Mouse (Mus musculus): ENCODE results near the gene Sec14l5. TPM values are rescaled to one million over a fixed set of nuclear protein-coding genes. Genes with fewer than 3 reads are reported as not detected.
A peak's percentile ranks its signal among the peaks of the same experiment; 100 is the strongest.

The Sec14l5 gene
- polyA plus RNA-seq, 1 experiment = 0.05 TPM

GRCm38 (mm10) chr16:5232982-5233381 lies 86.1 kb downstream of the Sec14l5 start:
- Histone ChIP-seq H3K36me3 (ENCODE audit: control insufficient read depth, insufficient read depth) (peaks cover 3% of the 10 kb centered on the region), H3K27me3 (ENCODE audit: control insufficient read depth, insufficient read depth, insufficient read length) (no peaks in the 10 kb centered on the region), H3K4me3 (peak overlapping the region; percentile 66), H3K79me2 (ENCODE audit: control insufficient read depth, insufficient read depth) (no peaks in the 10 kb centered on the region), H3ac (ENCODE audit: control insufficient read depth, insufficient read length) (peak overlapping the region; percentile 96), H3K4me2 (ENCODE audit: low read depth) (no peak overlapping the region)
- no peak for TF ChIP-seq TCF12 (IDR thresholded peaks at IDR 0.05; ENCODE audit: insufficient read depth, poor library complexity, severe bottlenecking)
- no peak for TF ChIP-seq POLR2A (IDR thresholded peaks at IDR 0.05; ENCODE audit: insufficient read length, low read depth)
- TF ChIP-seq TCF3 (IDR thresholded peaks at IDR 0.05; ENCODE audit: insufficient read length, low read depth) = no peak
- no peak for TF ChIP-seq CEBPB (IDR thresholded peaks at IDR 0.05; ENCODE audit: insufficient read depth, poor library complexity, severe bottlenecking)
- no peak for TF ChIP-seq MAX (IDR thresholded peaks at IDR 0.05; ENCODE audit: low read depth)
- no peak for TF ChIP-seq SRF (IDR thresholded peaks at IDR 0.05; ENCODE audit: control insufficient read depth, insufficient read length, low read depth)
- TF ChIP-seq MYOD1 (IDR thresholded peaks at IDR 0.05; ENCODE audit: control insufficient read depth in 1 of 3, insufficient read length in 2 of 3, low read depth in 2 of 3) = no peak
- no peak for TF ChIP-seq POLR2AphosphoS2 (IDR thresholded peaks at IDR 0.05; ENCODE audit: insufficient read length, low read depth)
- TF ChIP-seq USF1 (IDR thresholded peaks at IDR 0.05; ENCODE audit: low read depth) = no peak
- TF ChIP-seq REST (IDR thresholded peaks at IDR 0.05; ENCODE audit: insufficient read depth, insufficient read length) = no peak
- TF ChIP-seq E2F4 (IDR thresholded peaks at IDR 0.05; ENCODE audit: insufficient read depth) = no peak
- no peak for TF ChIP-seq MYOG (IDR thresholded peaks at IDR 0.05; ENCODE audit: control insufficient read depth in 1 of 3, insufficient read depth in 1 of 3, insufficient read length in 2 of 3, low read depth in 2 of 3)

DNA sequence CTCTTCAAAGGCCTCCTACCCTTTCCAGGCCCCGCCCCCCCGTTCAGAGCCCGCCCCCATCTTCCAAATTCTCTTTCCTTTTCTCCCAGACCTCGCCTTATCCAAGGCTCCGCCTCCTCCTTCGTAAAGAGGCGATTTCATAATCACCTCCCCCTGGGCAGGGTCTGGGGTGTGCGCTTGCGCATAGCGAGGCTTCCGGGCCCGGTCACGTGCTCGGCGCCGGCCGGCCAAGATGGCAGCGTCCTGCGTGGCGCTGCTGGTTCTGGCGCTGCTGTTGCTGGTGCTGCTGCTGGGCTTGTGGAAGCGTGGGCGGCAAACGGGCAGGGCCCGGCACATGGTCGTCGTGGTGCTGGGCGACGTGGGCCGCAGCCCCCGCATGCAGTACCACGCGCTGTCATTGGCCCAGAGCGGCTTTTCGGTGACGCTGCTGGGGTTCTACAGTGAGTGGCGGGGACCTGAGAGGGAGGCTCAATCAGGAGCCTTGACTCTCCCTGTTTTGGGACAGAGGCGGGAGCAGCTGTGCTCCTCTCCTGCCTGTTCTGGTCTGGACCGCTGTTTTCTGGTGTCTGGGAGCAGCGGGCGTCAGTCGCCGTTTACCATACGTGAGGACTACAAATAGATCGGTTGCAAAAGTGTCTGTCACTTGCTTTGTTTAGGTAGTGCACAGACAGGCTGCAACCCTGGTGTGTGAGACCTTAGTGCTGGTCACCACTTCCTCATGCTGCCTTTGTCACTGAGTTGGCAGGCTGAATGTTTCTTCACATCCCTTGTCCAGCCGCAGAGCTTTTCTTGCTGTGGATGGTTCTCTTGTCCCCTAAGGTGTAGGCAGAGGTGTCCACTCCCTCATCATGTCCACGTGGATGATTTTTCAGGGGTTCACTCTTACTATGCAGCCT lies 86.8 kb downstream of the Sec14l5 start, which contains the start of gene Alg1:
Alg1 (plus strand) TSS at position 204 of the 896 bp plus-strand sequence.
- peak within 1 kb of the TSS; percentile 66 for H3K4me3 ChIP-seq
- peaks cover 4% of the 10 kb centered on the region for H3K36me3 ChIP-seq (ENCODE audit: control insufficient read depth, insufficient read depth)
- peak; percentile 95 for TF ChIP-seq USF1 (IDR thresholded peaks at IDR 0.05; ENCODE audit: low read depth)
- TF ChIP-seq MYOD1 (IDR thresholded peaks at IDR 0.05; ENCODE audit: control insufficient read depth in 1 of 3, insufficient read length in 2 of 3, low read depth in 2 of 3) = peak in 1 of 3 experiments; percentile 40
- peak; percentile 99 for TF ChIP-seq POLR2AphosphoS2 (IDR thresholded peaks at IDR 0.05; ENCODE audit: insufficient read length, low read depth)
- peak; percentile 73 for TF ChIP-seq CEBPB (IDR thresholded peaks at IDR 0.05; ENCODE audit: insufficient read depth, poor library complexity, severe bottlenecking)
- no peak for TF ChIP-seq TCF3 (IDR thresholded peaks at IDR 0.05; ENCODE audit: insufficient read length, low read depth)
- peak; percentile 100 for TF ChIP-seq POLR2A (IDR thresholded peaks at IDR 0.05; ENCODE audit: insufficient read length, low read depth)
- no peak for TF ChIP-seq SRF (IDR thresholded peaks at IDR 0.05; ENCODE audit: control insufficient read depth, insufficient read length, low read depth)
- TF ChIP-seq TCF12 (IDR thresholded peaks at IDR 0.05; ENCODE audit: insufficient read depth, poor library complexity, severe bottlenecking) = no peak
- TF ChIP-seq MYOG (IDR thresholded peaks at IDR 0.05; ENCODE audit: control insufficient read depth in 1 of 3, insufficient read depth in 1 of 3, insufficient read length in 2 of 3, low read depth in 2 of 3) = peak in 1 of 3 experiments; percentile 23
- TF ChIP-seq MAX (IDR thresholded peaks at IDR 0.05; ENCODE audit: low read depth) = no peak
- no peak for TF ChIP-seq E2F4 (IDR thresholded peaks at IDR 0.05; ENCODE audit: insufficient read depth)
- peak; percentile 58 for TF ChIP-seq REST (IDR thresholded peaks at IDR 0.05; ENCODE audit: insufficient read depth, insufficient read length)
- H3K27me3 ChIP-seq (ENCODE audit: control insufficient read depth, insufficient read depth, insufficient read length) = no peaks in the 10 kb centered on the region
- H3K4me2 ChIP-seq (ENCODE audit: low read depth) = peak within 1 kb of the TSS; percentile 97
- H3ac ChIP-seq (ENCODE audit: control insufficient read depth, insufficient read length) = peak within 1 kb of the TSS; percentile 96
- no peaks in the 10 kb centered on the region for H3K79me2 ChIP-seq (ENCODE audit: control insufficient read depth, insufficient read depth)

Other genes with a start within 250 kb of the Sec14l5 start
- 46.1 TPM for gene Nudt16l1, start 208.3 kb upstream of the Sec14l5 start, polyA plus RNA-seq (2012; fragmentation: generic; extraction: Trizol)
- gene Anks3, start 182.9 kb upstream of the Sec14l5 start, polyA plus RNA-seq (2012; fragmentation: generic; extraction: Trizol) = 25.2 TPM
- gene Sept12, start 149.3 kb upstream of the Sec14l5 start, polyA plus RNA-seq (2012; fragmentation: generic; extraction: Trizol) = 0.04 TPM
- 8.5 TPM for gene Smim22, start 139.8 kb upstream of the Sec14l5 start, polyA plus RNA-seq (2012; fragmentation: generic; extraction: Trizol)
- 50.5 TPM for gene Rogdi, start 133.6 kb upstream of the Sec14l5 start, polyA plus RNA-seq (2012; fragmentation: generic; extraction: Trizol)
- 37.0 TPM for gene Glyr1, start 97.2 kb upstream of the Sec14l5 start, polyA plus RNA-seq (2012; fragmentation: generic; extraction: Trizol)
- 12.9 TPM for gene Ubn1, start 97.1 kb upstream of the Sec14l5 start, polyA plus RNA-seq (2012; fragmentation: generic; extraction: Trizol)
- gene Ppl, start 14.7 kb upstream of the Sec14l5 start, polyA plus RNA-seq (2012; fragmentation: generic; extraction: Trizol) = 0.02 TPM
- gene Nagpa, start 56.9 kb downstream of the Sec14l5 start, polyA plus RNA-seq (2012; fragmentation: generic; extraction: Trizol) = 12.0 TPM
- gene AU021092, start 75.2 kb downstream of the Sec14l5 start, polyA plus RNA-seq (2012; fragmentation: generic; extraction: Trizol) = 1.3 TPM
- 46.8 TPM for gene Alg1, start 86.5 kb downstream of the Sec14l5 start, polyA plus RNA-seq (2012; fragmentation: generic; extraction: Trizol)
- gene Eef2kmt, start 108.9 kb downstream of the Sec14l5 start, polyA plus RNA-seq (2012; fragmentation: generic; extraction: Trizol) = 21.0 TPM

Data from myocyte (in vitro differentiated cells).